Mouse (Mus musculus) MEL (cell line): ENCODE measurements around the gene Prkcb. TPM values are rescaled to one million over a fixed set of nuclear protein-coding genes. Genes with fewer than 3 reads are reported as not detected.

Experiments
- DNase-seq: peaks from one replicate; pipeline ENCODE4 v3.0.0; 2011; ENCODE audit warnings: low read depth, low spot score
- H3K27ac ChIP-seq: 2 replicates; pipeline ENCODE4 v1.5.1; 2012; ENCODE audit warnings: low read depth, mild to moderate bottlenecking, control low read depth, low read length, moderate library complexity; ENCODE audit not compliant: control insufficient read depth
- H3K27me3 ChIP-seq, 2 experiments: fragments of 150-350 bp in 1 of 2; sonication (generic) in 1 of 2; 2 replicates each; pipeline ENCODE4 v1.6.1; 2012; ENCODE audit warnings: low read length in 2 of 2, mild to moderate bottlenecking in 2 of 2, improper control_type of control experiment in 1 of 2, moderate library complexity in 1 of 2; ENCODE audit not compliant: insufficient read depth in 2 of 2, control insufficient read depth in 1 of 2
- H3K36me3 ChIP-seq, 2 experiments: 2 replicates each; pipeline ENCODE4 v1.6.1; 2012 to 2014; ENCODE audit warnings: low read length in 2 of 2, improper control_type of control experiment in 1 of 2, inconsistent platforms in 1 of 2, mild to moderate bottlenecking in 1 of 2; ENCODE audit not compliant: insufficient read depth in 2 of 2, control insufficient read depth in 1 of 2
- H3K4me1 ChIP-seq, 2 experiments: fragments of 150-350 bp in 1 of 2; sonication (generic) in 1 of 2; 2 replicates each; pipeline ENCODE4 v1.6.1; 2012; ENCODE audit warnings: low read length in 2 of 2, improper control_type of control experiment in 1 of 2, mild to moderate bottlenecking in 1 of 2; ENCODE audit not compliant: insufficient read depth in 2 of 2, control insufficient read depth in 1 of 2
- H3K4me3 ChIP-seq, 2 experiments: fragments of 150-350 bp in 1 of 2; sonication (generic) in 1 of 2; 2 replicates each; pipeline ENCODE4 v1.5.1; 2012; ENCODE audit warnings: low read depth in 2 of 2, low read length in 2 of 2, mild to moderate bottlenecking in 2 of 2, moderate library complexity in 2 of 2, control low read depth in 1 of 2, improper control_type of control experiment in 1 of 2; ENCODE audit not compliant: control insufficient read depth in 1 of 2, insufficient read depth in 1 of 2
- H3K79me2 ChIP-seq: 2 replicates; pipeline ENCODE4 v1.6.1; 2012; ENCODE audit warnings: mild to moderate bottlenecking, low read length, moderate library complexity; ENCODE audit not compliant: control insufficient read depth, poor library complexity, insufficient read depth
- H3K9ac ChIP-seq: 2 replicates; pipeline ENCODE4 v1.6.1; 2012; ENCODE audit warnings: low read depth, mild to moderate bottlenecking, control low read depth, low read length, moderate library complexity; ENCODE audit not compliant: control insufficient read depth, poor library complexity, severe bottlenecking
- H3K9me3 ChIP-seq: fragments of 150-350 bp; sonication (generic); replicated peaks from 2 replicates; pipeline ENCODE4 v1.6.1; 2012; ENCODE audit warnings: mild to moderate bottlenecking, low read length, improper control_type of control experiment, moderate library complexity; ENCODE audit not compliant: insufficient read depth
- BHLHE40 ChIP-seq: IDR thresholded peaks from 2 replicates; pipeline ENCODE4 v1.6.1; 2012; ENCODE audit warnings: low read depth, mild to moderate bottlenecking, inconsistent platforms, low read length, improper control_type of control experiment, borderline replicate concordance
- CHD2 ChIP-seq: IDR thresholded peaks from 2 replicates; pipeline ENCODE4 v1.6.1; 2011; ENCODE audit warnings: low read length, improper control_type of control experiment
- E2F4 ChIP-seq: IDR thresholded peaks from 2 replicates; pipeline ENCODE4 v1.6.1; 2011; ENCODE audit warnings: low read depth, low read length, improper control_type of control experiment, borderline replicate concordance
- EP300 ChIP-seq, 2 experiments: IDR thresholded peaks; 2 replicates each; pipeline ENCODE4 v1.6.1; 2011; ENCODE audit warnings: improper control_type of control experiment in 2 of 2, low read length in 2 of 2, low read depth in 1 of 2, mild to moderate bottlenecking in 1 of 2
- GABPA ChIP-seq: IDR thresholded peaks from 2 replicates; pipeline ENCODE4 v1.6.1; 2012; ENCODE audit warnings: low read depth, mild to moderate bottlenecking, inconsistent platforms, low read length, improper control_type of control experiment, moderate library complexity
- JUND ChIP-seq: IDR thresholded peaks from 2 replicates; pipeline ENCODE4 v1.6.1; 2011; ENCODE audit warnings: low read depth, mild to moderate bottlenecking, improper control_type of control experiment, low read length
- MAFK ChIP-seq: IDR thresholded peaks from 2 replicates; pipeline ENCODE4 v1.6.1; 2011; ENCODE audit warnings: low read depth, mild to moderate bottlenecking, low read length, improper control_type of control experiment, borderline replicate concordance
- MEF2A ChIP-seq: IDR thresholded peaks from 2 replicates; pipeline ENCODE4 v1.6.1; 2014; ENCODE audit warnings: low read depth, mild to moderate bottlenecking, inconsistent platforms, low read length, improper control_type of control experiment; ENCODE audit not compliant: poor library complexity, insufficient replicate concordance, severe bottlenecking; ENCODE audit errors: extremely low read depth
- MXI1 ChIP-seq: IDR thresholded peaks from 2 replicates; pipeline ENCODE4 v1.6.1; 2011; ENCODE audit warnings: mild to moderate bottlenecking, low read depth, low read length, improper control_type of control experiment
- MYC ChIP-seq: IDR thresholded peaks from 2 replicates; pipeline ENCODE4 v1.6.1; 2011; ENCODE audit warnings: low read depth, mild to moderate bottlenecking, low read length, improper control_type of control experiment, moderate library complexity
- NELFE ChIP-seq: IDR thresholded peaks from 2 replicates; pipeline ENCODE4 v1.6.1; 2011; ENCODE audit warnings: low read depth, low read length, improper control_type of control experiment
- POLR2A ChIP-seq, 2 experiments: IDR thresholded peaks; 2 replicates each; pipeline ENCODE4 v1.6.1; 2011 to 2012; ENCODE audit warnings: low read length in 2 of 2, mild to moderate bottlenecking in 2 of 2, control low read depth in 1 of 2, improper control_type of control experiment in 1 of 2, low read depth in 1 of 2, moderate library complexity in 1 of 2; ENCODE audit not compliant: control insufficient read depth in 1 of 2, insufficient read depth in 1 of 2, poor library complexity in 1 of 2
- RCOR1 ChIP-seq: IDR thresholded peaks from 2 replicates; pipeline ENCODE4 v1.6.1; 2012; ENCODE audit warnings: low read depth, mild to moderate bottlenecking, inconsistent platforms, low read length, improper control_type of control experiment
- ZC3H11A ChIP-seq: IDR thresholded peaks from 2 replicates; pipeline ENCODE4 v1.6.1; 2012; ENCODE audit warnings: low read depth, mild to moderate bottlenecking, inconsistent platforms, low read length, improper control_type of control experiment
- ZMIZ1 ChIP-seq: IDR thresholded peaks from 2 replicates; pipeline ENCODE4 v1.6.1; 2012; ENCODE audit warnings: low read depth, mild to moderate bottlenecking, inconsistent platforms, low read length, improper control_type of control experiment, moderate library complexity
- ZNF384 ChIP-seq: IDR thresholded peaks from 2 replicates; pipeline ENCODE4 v1.6.1; 2012; ENCODE audit warnings: low read depth, mild to moderate bottlenecking, inconsistent platforms, low read length, improper control_type of control experiment
- polyA plus RNA-seq, 2 experiments: library from polyadenylated mRNA; stranded (reverse) in 1 of 2; unstranded in 1 of 2; fragments of >175 nt in 1 of 2; fragments of >200 nt in 1 of 2; gene quantifications; 2 replicates each; pipeline versions ENCODE4 v1.2.1 to v1.2.4; 2012; ENCODE audit warnings: low replicate concordance in 2 of 2, low read depth in 1 of 2; ENCODE audit not compliant: insufficient read length in 2 of 2, insufficient read depth in 1 of 2, missing spikeins in 1 of 2
- total RNA-seq: library from RNA; depleted of rRNA; stranded (reverse); fragments of 300-350 nt; gene quantifications from 2 replicates; pipeline ENCODE4 v1.2.3, GENCODE M21; 2012

Gene Prkcb
- total and polyA plus RNA-seq, 3 experiments, result not detected

DNA sequence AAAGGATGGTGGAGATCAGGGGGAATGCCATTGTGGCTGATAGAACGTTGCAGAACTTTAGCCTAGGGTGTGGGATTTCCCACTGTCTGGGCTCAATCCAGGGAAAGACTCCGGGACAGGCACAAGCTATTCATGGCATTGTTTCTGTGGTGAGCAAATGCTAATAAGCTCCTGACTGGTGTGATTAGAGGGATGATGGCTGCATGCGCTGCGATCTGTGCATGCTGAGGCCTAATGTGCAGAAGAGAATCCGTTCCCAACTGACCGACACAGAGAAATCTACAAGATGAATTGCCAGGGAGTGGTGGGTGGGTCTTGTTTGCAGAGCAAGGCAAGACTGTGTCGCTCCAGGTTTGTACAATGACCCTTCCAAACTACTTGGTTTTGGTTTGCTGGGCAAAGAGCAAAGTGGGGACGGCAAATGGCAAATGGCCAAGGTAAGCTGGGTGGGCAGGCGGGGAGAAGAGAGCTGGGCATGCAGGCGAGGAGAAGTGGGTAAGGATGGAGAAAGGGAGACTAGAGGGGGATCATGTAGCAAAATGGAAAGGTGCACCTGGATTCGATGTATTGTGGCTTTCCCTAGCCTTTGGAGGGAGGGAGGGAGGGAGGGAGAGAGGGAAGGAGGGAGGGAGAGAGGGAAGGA lies 199.5 kb downstream of the Prkcb start:
- H3K27me3 ChIP-seq, result no peaks in the 10 kb centered on the region
- H3K9me3 ChIP-seq, result no peaks in the 10 kb centered on the region
- no peak overlapping the region for H3K4me3 ChIP-seq
- no peaks in the 10 kb centered on the region for H3K36me3 ChIP-seq
- H3K27ac ChIP-seq, result no peak overlapping the region
- H3K79me2 ChIP-seq, result no peaks in the 10 kb centered on the region
- no peaks in the 10 kb centered on the region for H3K4me1 ChIP-seq
- no peak overlapping the region for H3K9ac ChIP-seq
- DNase-seq, result no peak
- TF ChIP-seq ZNF384, result no peak
- no peak for TF ChIP-seq ZMIZ1
- no peak for TF ChIP-seq MYC
- TF ChIP-seq ZC3H11A, result no peak
- no peak for TF ChIP-seq BHLHE40
- TF ChIP-seq EP300 (IDR thresholded peaks at IDR 0.05; ENCODE audit: low read depth in 1 of 2, low read length in 2 of 2), result no peak

DNA sequence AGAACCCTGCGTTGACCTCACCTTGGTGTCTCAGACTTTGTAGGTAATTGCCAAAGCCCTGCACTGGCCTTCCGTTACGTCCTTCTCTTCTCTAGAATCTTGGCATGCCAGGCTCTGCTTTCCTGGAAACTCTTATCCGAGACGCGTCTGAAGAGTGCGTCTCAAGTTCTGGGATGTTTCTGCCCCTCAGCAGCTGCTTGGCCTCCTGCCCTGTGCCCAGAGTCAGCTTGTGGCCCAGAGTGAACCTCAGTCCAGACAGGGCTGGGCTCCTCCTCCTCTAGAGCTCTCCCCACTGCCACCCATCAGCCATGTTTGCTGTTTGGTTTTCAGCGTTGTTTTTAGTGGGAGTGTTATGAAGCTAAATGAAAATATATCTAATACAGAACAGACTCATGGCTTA lies 203.5 kb downstream of the Prkcb start:
- Histone ChIP-seq H3K9me3 (no peaks in the 10 kb centered on the region), H3K36me3 (no peaks in the 10 kb centered on the region), H3K9ac (no peak overlapping the region), H3K27me3 (no peaks in the 10 kb centered on the region), H3K27ac (no peak overlapping the region), H3K79me2 (no peaks in the 10 kb centered on the region), H3K4me3 (no peak overlapping the region), H3K4me1 (no peaks in the 10 kb centered on the region)
- no peak for DNase-seq
- no peak for TF ChIP-seq CHD2
- TF ChIP-seq POLR2A (IDR thresholded peaks at IDR 0.05; ENCODE audit: control insufficient read depth in 1 of 2, insufficient read depth in 1 of 2, low read depth in 1 of 2, low read length in 2 of 2, poor library complexity in 1 of 2), result no peak
- TF ChIP-seq MEF2A, result no peak
- no peak for TF ChIP-seq MAFK
- TF ChIP-seq E2F4, result no peak
- TF ChIP-seq RCOR1, result no peak
- TF ChIP-seq JUND, result no peak
- no peak for TF ChIP-seq GABPA
- TF ChIP-seq MYC, result no peak
- TF ChIP-seq MXI1, result no peak
- no peak for TF ChIP-seq NELFE
- TF ChIP-seq BHLHE40, result no peak
